Mouse (Mus musculus) lung, postnatal 0 days (tissue): ENCODE data around the gene Olfr91.

Experiments
- CTCF ChIP-seq: IDR thresholded peaks from 2 replicates; pipeline ENCODE4 v1.5.1; 2016; ENCODE audit warnings: antibody characterized with exemption, mild to moderate bottlenecking
- EP300 ChIP-seq: IDR thresholded peaks from 2 replicates; pipeline ENCODE4 v1.6.1; 2016; ENCODE audit warnings: antibody characterized with exemption, mild to moderate bottlenecking, control low read depth

GRCm38 (mm10) chr17:37067861-37068260, 30.2 kb downstream of the Olfr91 start:
- no peak for TF ChIP-seq CTCF
- no peak for TF ChIP-seq EP300
